Mouse (Mus musculus) adrenal gland, postnatal 14 days (tissue): Measurements from ENCODE around the gene Hspb8. TPM values are rescaled to one million over a fixed set of nuclear protein-coding genes. Genes with fewer than 3 reads are reported as not detected.
A peak's percentile ranks its signal among the peaks of the same experiment; 100 is the strongest.
"Not testable (repeated sequence)": the region's sequence is repeated elsewhere in the genome, so short reads cannot be mapped to it uniquely, and the experiment has no call there.

Source experiments
- DNase-seq: peaks from one replicate; pipeline ENCODE4 v3.0.0; 2021; ENCODE audit warnings: mixed read lengths
- total RNA-seq: library from RNA; stranded (reverse); gene quantifications from 2 replicates; pipeline ENCODE4 v1.2.3, GENCODE M21; 2021

The Hspb8 gene
- total RNA-seq, 1 experiment from 2014 or later = 45.9 TPM

DNA sequence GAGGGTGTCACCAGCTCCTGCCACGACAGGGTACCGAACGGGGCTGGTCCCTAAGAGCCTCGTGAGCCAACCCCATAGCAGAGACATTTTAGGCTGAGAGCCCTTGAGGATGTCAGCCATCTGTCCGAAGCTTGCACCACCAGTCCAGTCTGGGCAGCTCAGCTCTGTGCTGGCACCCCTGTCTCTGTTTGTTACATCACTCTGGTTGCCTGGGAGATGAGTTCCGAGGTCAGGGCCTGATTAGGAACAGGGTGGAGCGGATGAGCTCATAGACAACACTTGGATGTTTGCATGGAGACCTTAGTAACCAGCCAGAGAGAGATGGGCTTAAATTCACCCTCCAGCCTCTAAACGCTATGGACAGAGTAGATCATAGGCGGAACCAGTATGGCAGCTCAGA, 30.1 kb downstream of the Hspb8 start:
- peak; percentile 87 for DNase-seq

- peak; percentile 84 for DNase-seq
Measured at GRCm38 (mm10) chr5:116389856-116390542, 32.7 kb downstream of the Hspb8 start.

GRCm38 (mm10) chr5:116389321-116389720, 33.3 kb downstream of the Hspb8 start:
- peak; percentile 60 for DNase-seq

DNA sequence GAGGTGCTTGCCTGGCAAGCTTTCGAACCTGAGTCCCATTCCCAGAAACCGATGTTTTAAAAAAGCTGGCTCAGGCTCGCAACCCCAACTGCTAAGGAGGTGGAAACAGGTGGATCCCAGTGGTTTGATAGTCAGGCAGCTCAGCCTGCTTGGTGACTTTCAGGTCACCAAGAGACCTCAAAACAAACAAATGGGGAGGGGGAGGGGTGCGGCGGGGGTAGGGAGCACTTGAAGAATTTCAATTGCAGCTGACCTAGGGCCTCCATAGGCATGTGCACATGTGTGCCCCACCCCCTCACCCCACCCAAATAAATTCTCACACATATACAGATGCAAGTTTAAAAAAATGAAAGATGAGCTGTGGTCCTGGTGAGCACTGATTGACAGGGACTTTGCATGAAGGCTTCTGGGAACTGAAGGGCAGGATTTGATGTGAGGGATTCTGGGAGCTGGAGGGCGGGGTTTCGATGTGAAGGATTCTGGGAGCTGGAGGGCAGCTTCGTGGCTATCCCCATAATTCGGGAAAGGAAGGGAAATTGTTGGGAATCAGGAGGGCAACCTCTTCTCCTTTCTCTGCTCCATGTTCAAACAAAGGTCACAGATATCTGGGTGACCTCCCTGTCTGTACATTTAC, 35.2 kb downstream of the Hspb8 start:
- DNase-seq = no peak

GRCm38 (mm10) chr5:116386020-116386419, 36.6 kb downstream of the Hspb8 start:
- peak; percentile 69 for DNase-seq

- DNase-seq = not testable (repeated sequence)
Measured at GRCm38 (mm10) chr5:116382646-116383045, 40.0 kb downstream of the Hspb8 start.

DNA sequence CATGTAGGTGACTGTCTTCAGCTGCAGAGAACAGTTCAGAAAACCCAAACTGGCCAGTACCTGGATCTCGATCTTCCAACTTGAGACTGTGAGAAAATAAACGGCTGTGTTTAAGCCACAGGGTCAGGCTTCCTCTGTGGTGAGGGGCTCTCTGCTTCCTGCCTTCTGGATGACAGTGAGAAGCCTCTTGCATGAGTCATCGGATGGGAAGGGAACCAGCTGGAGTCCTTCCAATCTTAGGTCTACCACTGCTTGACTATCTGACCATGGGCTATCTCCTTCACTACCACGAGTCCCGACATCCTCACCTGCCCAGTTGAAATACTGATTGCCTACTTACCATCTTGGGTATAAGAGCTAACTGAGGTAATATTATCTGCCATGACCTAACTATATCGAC, 40.9 kb downstream of the Hspb8 start:
- DNase-seq = peak; percentile 21

DNA sequence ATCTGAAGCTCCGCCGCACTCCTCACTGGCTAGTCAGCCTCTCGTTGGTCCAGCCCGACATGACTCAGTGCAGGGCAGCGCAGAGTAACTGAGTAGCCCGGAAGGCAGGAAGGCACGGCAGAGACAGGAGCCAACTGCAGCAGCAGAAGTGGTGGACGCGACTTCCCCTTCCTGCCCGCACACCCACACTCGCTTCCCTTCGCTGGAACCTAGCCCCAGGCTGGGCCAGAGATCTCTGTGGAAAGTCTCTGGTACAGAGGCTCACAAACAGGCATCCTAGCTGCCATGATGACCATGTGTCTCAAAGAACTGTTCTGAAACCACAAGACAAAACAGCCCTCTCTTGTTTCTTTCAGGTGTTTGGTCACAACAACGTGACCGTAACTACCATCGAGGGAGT, 41.4 kb downstream of the Hspb8 start:
- no peak for DNase-seq

GRCm38 (mm10) chr5:116380384-116380783, 42.3 kb downstream of the Hspb8 start:
- no peak for DNase-seq

- no peak for DNase-seq
Measured at GRCm38 (mm10) chr5:116378872-116379271, 43.8 kb downstream of the Hspb8 start.

- no peak for DNase-seq
Measured at GRCm38 (mm10) chr5:116367923-116368322, 54.7 kb downstream of the Hspb8 start.

- DNase-seq = no peak
Measured at GRCm38 (mm10) chr5:116366889-116367682, 55.6 kb downstream of the Hspb8 start.

DNA sequence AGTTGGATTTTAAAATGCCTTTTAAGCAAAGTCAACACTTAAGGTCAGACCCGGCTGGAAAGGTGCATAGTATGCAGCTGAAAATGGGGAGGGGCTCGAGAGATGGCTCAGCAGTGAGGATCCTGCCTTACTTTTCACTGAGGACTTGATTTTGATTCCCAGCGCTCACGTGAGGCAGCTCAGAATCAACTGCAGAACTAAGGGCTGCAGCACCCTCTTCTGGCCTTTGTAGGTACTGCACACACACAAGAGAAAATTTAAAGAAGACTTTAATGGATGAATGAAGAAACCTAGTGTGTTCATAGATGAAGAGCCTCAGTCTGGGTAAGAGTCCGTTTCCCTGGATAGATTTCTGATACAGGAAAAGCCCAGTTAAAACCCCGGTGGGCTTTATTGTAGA, 61.3 kb downstream of the Hspb8 start:
- no peak for DNase-seq

DNA sequence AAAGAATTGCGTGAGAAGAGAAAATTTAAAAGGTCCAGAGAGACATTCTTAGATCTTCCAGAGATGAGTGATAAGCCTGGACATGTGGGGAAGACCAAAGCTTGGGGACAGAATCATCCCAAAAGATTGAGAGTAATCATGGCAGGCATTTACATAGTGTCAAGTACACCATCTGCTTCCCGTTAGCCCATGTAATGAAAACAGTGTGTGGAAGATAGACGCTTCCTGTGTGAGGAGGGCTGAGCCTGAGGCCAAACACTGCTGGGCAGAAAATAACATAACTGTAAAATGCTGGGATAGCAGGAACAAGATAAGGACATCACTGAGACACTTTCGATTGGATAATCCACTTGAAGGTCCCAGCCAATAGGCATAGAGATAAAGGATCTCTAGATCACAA, 61.9 kb downstream of the Hspb8 start:
- DNase-seq = no peak

Other genes starting within 250 kb of the Hspb8 start
- gene Ccdc60, start 133.9 kb downstream of the Hspb8 start, total RNA-seq = not detected in 2 replicates
- gene Srrm4, start 169.0 kb upstream of the Hspb8 start, total RNA-seq = 1.9 and 2.0 TPM in 2 replicates